Mouse (Mus musculus) kidney, embryonic 15.5 days (tissue): ENCODE data around the gene Ubr2. TPM values are rescaled to one million over a fixed set of nuclear protein-coding genes. Genes with fewer than 3 reads are reported as not detected.

ENCODE experiments used
- ATAC-seq: fragments of 200-750 bp; cut with Nextera tagmentation; replicated peaks from 2 replicates; pipeline ENCODE4 v1.8.0; 2017; ENCODE audit warnings: moderate TSS enrichment; ENCODE audit not compliant: low FRiP score
- H3K27ac ChIP-seq: fragments of 300-500 bp; sonication (generic); 2 replicates; pipeline ENCODE4 v1.5.1; 2015; ENCODE audit warnings: mild to moderate bottlenecking, inconsistent platforms
- H3K27me3 ChIP-seq: fragments of 300-500 bp; sonication (generic); 2 replicates; pipeline ENCODE4 v1.6.1; 2015; ENCODE audit warnings: inconsistent platforms
- H3K36me3 ChIP-seq: fragments of 300-500 bp; sonication (generic); 2 replicates; pipeline ENCODE4 v1.6.1; 2015; ENCODE audit warnings: inconsistent platforms
- H3K4me1 ChIP-seq: fragments of 300-500 bp; sonication (generic); 2 replicates; pipeline ENCODE4 v1.6.1; 2015; ENCODE audit warnings: inconsistent platforms
- H3K4me2 ChIP-seq: fragments of 300-500 bp; sonication (generic); 2 replicates; pipeline ENCODE4 v1.6.1; 2015; ENCODE audit warnings: moderate library complexity, mild to moderate bottlenecking, inconsistent platforms
- H3K4me3 ChIP-seq: fragments of 300-500 bp; sonication (generic); replicated peaks from 2 replicates; pipeline ENCODE4 v1.5.1; 2015; ENCODE audit warnings: mild to moderate bottlenecking, inconsistent platforms
- H3K9ac ChIP-seq: fragments of 300-500 bp; sonication (generic); 2 replicates; pipeline ENCODE4 v1.6.1; 2015; ENCODE audit warnings: mild to moderate bottlenecking, inconsistent platforms
- H3K9me3 ChIP-seq: fragments of 300-500 bp; sonication (generic); replicated peaks from 2 replicates; pipeline ENCODE4 v1.6.1; 2016; ENCODE audit warnings: inconsistent platforms
- WGBS: fragments of 180-500 bp; shearing (Covaris S2); methylation state at CpG from one replicate; pipeline ENCODE4 v1.1.7; 2015; ENCODE audit warnings: mixed read lengths; 5-methylcytosine and 5-hydroxymethylcytosine counted together
- polyA plus RNA-seq: library from polyadenylated mRNA; unstranded; fragments of >200 nt; fragmentation: Nextera tagmentation; extraction: Ambion mirVana; gene quantifications from 2 replicates; pipeline ENCODE4 v1.2.1, GENCODE M21; 2015

Gene Ubr2
- polyA plus RNA-seq, 1 experiment from 2014 or later = 21.7 TPM

DNA sequence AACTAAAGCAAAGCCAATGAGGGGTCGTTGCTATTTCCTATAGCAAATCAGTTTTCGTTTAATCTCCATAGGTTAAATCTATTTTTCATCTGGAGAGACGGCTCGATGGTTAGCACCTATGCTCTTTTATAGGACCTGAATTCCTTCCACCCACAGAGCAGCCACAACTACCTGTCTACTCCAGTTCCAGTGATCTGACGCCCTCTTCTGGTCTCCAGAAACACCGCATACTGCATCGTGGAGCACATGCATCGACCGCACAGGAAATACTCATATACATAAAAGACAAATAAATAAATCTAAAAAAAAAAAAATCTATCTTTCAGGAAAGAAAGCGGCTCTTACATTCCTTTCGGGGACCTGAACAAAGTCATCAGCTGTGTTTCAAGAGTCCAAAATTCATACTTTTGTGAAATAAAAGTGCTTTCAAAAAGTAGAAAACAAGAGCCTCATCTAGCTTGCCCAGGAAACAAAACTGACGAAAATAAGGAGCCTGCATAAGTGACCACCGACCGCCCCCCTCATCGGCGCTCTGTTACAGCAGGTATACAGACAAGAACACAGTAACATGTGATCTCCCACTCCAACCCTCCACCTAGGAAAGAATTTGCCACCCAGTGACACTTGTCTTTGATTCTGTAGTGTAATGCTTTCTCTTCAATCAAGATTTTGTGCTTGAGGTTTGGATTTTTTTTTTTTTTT, 121.7 kb downstream of the Ubr2 start:
- 35% methylated on average over 16 of the region's 16 CpGs for WGBS
- Histone ChIP-seq H3K4me3 (peak overlapping the region; percentile 83), H3K36me3 (peaks cover 7% of the 10 kb centered on the region; the same call in 1 of the 2 replicates), H3K4me1 (peaks cover 46% of the 10 kb centered on the region), H3K9me3 (no peaks in the 10 kb centered on the region), H3K9ac (peak overlapping the region; percentile 60), H3K4me2 (peak overlapping the region; percentile 93), H3K27me3 (no peaks in the 10 kb centered on the region), H3K27ac (peak overlapping the region; percentile 97)
- no peak for ATAC-seq

DNA sequence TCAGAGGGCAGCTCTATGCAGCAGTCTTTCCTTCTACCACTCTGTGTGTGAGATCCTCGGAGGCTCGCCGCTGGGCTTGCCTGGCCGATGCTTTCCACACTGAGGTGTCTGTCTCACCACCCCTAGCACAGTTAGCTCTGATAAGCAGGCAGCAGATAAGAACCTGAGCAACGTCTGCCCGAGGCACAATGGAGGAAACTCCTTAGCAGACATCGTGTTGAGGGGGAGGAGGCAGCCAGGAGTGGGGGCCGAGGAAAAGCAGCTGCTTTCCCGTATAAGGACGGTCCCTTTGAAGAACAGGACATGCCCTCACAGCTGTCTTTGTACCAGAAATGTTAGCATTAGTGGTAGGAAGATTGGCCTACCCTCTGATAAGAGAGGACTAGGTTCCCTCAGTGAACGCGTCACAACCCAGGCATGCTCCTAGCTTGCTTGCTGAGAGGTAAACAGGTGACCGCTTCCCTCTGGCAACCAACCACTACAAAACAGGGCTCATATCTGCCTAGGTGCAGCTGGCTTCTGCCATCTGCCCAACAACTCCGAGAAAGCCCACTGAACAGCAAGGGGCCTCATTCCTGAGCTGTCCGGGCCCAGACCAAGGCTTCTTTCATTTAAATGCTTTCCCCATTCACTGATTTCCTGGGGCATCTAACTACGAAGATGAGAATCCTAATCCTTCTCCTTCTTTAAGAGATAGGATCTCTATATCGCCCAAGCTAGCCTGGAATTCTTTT, 124.3 kb downstream of the Ubr2 start:
- no peak overlapping the region for H3K27ac ChIP-seq
- peaks cover 41% of the 10 kb centered on the region for H3K4me1 ChIP-seq
- no peak overlapping the region for H3K4me2 ChIP-seq
- no peaks in the 10 kb centered on the region for H3K27me3 ChIP-seq
- no peak for ATAC-seq
- no peak overlapping the region for H3K9ac ChIP-seq
- H3K4me3 ChIP-seq = no peak overlapping the region
- no peaks in the 10 kb centered on the region for H3K36me3 ChIP-seq
- WGBS = 55% methylated on average over 17 of the region's 17 CpGs
- no peaks in the 10 kb centered on the region for H3K9me3 ChIP-seq

DNA sequence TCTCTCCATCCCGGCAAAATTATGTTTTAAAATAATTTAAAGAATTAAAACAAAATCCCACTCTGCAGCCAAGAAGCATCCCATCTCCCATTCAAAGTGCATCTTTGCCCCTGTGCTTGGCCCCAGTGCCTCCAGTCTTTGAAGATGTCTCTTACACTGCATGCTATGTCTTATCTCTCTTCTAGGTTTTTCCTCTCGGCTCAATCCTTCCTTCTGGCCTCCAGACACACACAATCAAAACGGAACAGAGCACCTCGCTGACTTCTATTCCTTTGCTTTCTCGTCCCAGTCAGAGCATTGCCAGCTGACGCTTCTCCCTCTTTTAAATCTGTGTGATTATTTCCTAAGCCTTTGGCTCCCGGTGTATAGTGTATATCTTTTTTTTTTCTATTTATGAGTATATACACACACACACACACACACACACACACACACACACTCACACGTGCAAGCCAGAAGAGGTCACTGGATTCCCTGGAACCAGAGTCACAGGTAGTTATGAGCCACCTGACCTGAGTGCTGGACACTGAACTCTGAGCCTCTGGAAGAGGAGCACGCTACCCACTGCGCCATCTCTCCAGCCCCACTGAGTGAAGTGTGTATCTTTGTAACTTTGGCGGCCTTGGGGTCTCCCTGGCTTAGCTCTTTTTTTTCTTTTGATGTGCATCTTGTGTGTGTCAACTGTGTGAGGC, 125.0 kb downstream of the Ubr2 start:
- WGBS = 81% methylated on average over 11 of the region's 11 CpGs
- H3K4me1 ChIP-seq = peaks cover 41% of the 10 kb centered on the region
- H3K27me3 ChIP-seq = no peaks in the 10 kb centered on the region

GRCm38 (mm10) chr17:46884766-46885165, 125.6 kb downstream of the Ubr2 start:
- Histone ChIP-seq H3K27ac (no peak overlapping the region), H3K36me3 (no peaks in the 10 kb centered on the region), H3K4me1 (peaks cover 46% of the 10 kb centered on the region), H3K4me2 (no peak overlapping the region), H3K9ac (no peak overlapping the region), H3K27me3 (no peaks in the 10 kb centered on the region), H3K4me3 (no peak overlapping the region), H3K9me3 (no peaks in the 10 kb centered on the region)
- no peak for ATAC-seq
- 96% methylated on average over 6 of the region's 6 CpGs for WGBS

More for the DNA sequence above, 125.0 kb downstream of the Ubr2 start:
- no peak overlapping the region for H3K27ac ChIP-seq
- H3K4me3 ChIP-seq = no peak overlapping the region
- no peak overlapping the region for H3K9ac ChIP-seq
- H3K36me3 ChIP-seq = no peaks in the 10 kb centered on the region
- no peaks in the 10 kb centered on the region for H3K9me3 ChIP-seq
- ATAC-seq = no peak
- no peak overlapping the region for H3K4me2 ChIP-seq

DNA sequence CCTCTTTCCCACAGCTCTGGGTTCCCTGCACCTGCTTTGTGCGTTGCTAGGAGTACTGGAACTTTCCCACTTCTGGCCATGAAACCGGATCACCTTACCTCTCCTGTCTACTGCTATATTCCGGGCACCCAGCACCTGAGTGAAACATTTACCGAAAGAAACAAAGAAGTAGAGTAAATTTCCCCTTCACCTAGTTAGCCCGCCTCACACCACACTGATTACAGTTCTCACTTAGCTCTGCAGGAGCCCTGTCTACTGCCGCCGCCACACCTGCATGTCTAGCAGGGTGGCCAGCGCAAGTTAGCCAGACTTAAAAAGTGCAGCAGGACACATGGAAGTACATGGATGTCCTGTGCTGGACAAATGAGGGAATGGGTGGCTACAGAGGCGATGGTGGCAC, 127.2 kb downstream of the Ubr2 start:
- peak overlapping the region; percentile 81 for H3K27ac ChIP-seq
- no peaks in the 10 kb centered on the region for H3K27me3 ChIP-seq
- no peak overlapping the region for H3K4me3 ChIP-seq
- H3K4me1 ChIP-seq = peaks cover 40% of the 10 kb centered on the region
- H3K4me2 ChIP-seq = no peak overlapping the region
- peak overlapping the region; percentile 8; the same call in 1 of the 2 replicates for H3K9ac ChIP-seq
- H3K36me3 ChIP-seq = no peaks in the 10 kb centered on the region
- peak; percentile 40; the same call in 1 of the 2 replicates for ATAC-seq
- WGBS = 77% methylated on average over 9 of the region's 9 CpGs
- H3K9me3 ChIP-seq = no peaks in the 10 kb centered on the region

DNA sequence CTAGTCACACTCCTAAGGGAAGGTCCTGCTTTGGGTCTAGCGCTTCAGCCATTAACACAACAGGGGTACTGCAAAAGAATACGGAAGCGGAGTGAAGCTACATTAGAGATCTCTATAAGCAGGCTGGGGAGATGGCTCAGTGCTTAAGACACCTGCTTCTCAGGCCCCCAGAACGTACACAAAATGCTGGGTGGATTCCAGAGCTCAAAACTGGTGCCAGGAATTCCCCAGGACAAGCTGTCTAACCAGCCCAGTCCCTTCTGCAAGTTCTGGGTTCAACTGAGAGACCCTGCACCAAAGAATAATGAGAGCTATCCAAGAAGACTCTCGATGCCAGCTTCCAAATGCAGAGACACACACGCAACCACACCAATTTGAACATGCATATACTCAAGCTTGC, 128.6 kb downstream of the Ubr2 start:
- Histone ChIP-seq H3K36me3 (no peaks in the 10 kb centered on the region), H3K4me2 (no peak overlapping the region), H3K27me3 (no peaks in the 10 kb centered on the region), H3K9me3 (no peaks in the 10 kb centered on the region), H3K27ac (no peak overlapping the region), H3K4me1 (peaks cover 42% of the 10 kb centered on the region), H3K9ac (no peak overlapping the region), H3K4me3 (no peak overlapping the region)
- no peak for ATAC-seq
- 85% methylated on average over 6 of the region's 6 CpGs for WGBS

DNA sequence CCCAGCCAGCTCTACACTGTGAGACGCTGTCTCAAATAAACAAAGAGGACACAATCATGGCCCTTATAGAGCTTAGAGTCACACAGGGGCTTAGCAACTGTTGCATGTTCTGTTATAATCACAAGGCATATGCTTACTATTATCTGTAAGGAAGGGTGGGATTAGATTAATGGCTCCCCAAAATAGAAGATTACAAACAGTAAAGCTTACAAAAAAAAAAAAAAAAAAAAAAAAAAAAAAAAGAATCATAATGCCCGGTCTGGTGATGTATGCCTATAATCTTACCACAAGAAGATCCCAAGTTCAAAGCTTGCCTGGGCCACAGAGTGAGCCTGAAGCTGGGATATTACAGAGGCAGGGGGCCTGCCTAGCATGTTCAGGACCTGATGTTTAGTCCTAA, 130.0 kb downstream of the Ubr2 start:
- 0 out of 2 replicates have a peak overlapping the region, but pooled peaks have one; percentile 37 for H3K27ac ChIP-seq
- no peak overlapping the region for H3K4me2 ChIP-seq
- no peak for ATAC-seq
- no peaks in the 10 kb centered on the region for H3K36me3 ChIP-seq
- no peaks in the 10 kb centered on the region for H3K9me3 ChIP-seq
- no peak overlapping the region for H3K9ac ChIP-seq
- H3K27me3 ChIP-seq = no peaks in the 10 kb centered on the region
- no peak overlapping the region for H3K4me3 ChIP-seq
- peaks cover 34% of the 10 kb centered on the region for H3K4me1 ChIP-seq
- WGBS = 81% methylated on average over 2 of the region's 2 CpGs

DNA sequence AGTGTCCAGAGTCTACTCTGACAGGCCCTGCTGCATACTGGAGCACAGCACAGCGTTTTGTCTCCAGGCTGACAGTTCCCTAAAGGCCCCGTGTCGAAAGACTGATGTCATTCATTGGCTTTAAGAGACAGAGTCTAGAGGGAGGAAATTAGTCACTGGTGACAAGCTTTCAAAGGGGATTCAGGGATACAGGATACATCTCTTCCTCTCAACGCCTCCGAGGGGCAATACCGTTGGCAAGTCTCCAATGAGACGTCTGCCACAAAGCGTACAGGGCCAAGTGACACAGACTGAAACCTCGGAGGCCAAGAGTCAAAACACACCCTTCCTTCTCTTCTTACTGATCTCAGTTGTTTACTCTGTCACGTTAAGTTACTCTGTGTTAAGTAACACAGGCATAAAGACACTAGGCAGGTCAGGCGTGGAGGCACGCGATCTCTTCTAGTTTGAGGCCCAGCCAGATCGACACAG, 130.5 kb downstream of the Ubr2 start:
- no peak overlapping the region for H3K4me2 ChIP-seq
- no peak overlapping the region for H3K4me3 ChIP-seq
- no peaks in the 10 kb centered on the region for H3K36me3 ChIP-seq
- H3K4me1 ChIP-seq = peaks cover 34% of the 10 kb centered on the region
- WGBS = 18% methylated on average over 14 of the region's 14 CpGs
- no peak overlapping the region for H3K9ac ChIP-seq
- 0 out of 2 replicates have a peak overlapping the region, but pooled peaks have one; percentile 37 for H3K27ac ChIP-seq
- no peaks in the 10 kb centered on the region for H3K9me3 ChIP-seq
- no peaks in the 10 kb centered on the region for H3K27me3 ChIP-seq
- no peak for ATAC-seq

Other genes with a start within 250 kb of the Ubr2 start
- 0.33 and 0.64 TPM in 2 replicates for gene Ptcra, start 246.8 kb downstream of the Ubr2 start, polyA plus RNA-seq
- gene 2310039H08Rik, start 237.9 kb downstream of the Ubr2 start, polyA plus RNA-seq = 75.6 and 80.0 TPM in 2 replicates
- gene Rpl7l1, start 227.9 kb downstream of the Ubr2 start, polyA plus RNA-seq = 179 and 189 TPM in 2 replicates
- gene Bicral, start 152.1 kb downstream of the Ubr2 start, polyA plus RNA-seq = 4.2 and 4.9 TPM in 2 replicates
- 59.3 and 59.7 TPM in 2 replicates for gene Tbcc, start 119.9 kb downstream of the Ubr2 start, polyA plus RNA-seq
- gene Prph2, start 100.1 kb downstream of the Ubr2 start, polyA plus RNA-seq = 0.08 TPM in 1 of 2 replicates, not detected in the other